Mouse (Mus musculus): ENCODE data around the gene Asic2. TPM values are rescaled to one million over a fixed set of nuclear protein-coding genes. Genes with fewer than 3 reads are reported as not detected.

The Asic2 gene
- polyA plus RNA-seq, 1 experiment from 2014 or later = 0.07 TPM

DNA sequence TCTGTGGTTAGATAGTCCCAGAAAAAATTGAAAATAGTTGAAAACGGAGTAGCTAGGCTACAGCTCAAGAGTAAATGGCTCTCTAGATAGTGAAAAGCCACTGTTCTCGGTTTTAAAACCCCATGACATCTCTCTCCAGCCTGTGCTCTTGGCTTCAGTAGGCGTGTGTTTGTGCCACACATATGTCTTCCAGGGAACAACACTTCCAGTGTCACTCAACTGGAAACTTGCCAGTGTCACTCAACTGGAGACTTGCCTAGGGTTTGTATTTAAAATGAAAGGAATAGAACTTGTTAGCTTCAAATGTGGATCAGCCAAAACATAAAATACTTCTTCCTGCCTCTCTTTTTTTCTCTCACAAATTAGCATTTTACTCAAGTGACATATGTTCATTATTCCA, 397.9 kb downstream of the Asic2 start:
- Histone ChIP-seq H3K9ac (no peak overlapping the region), H3K4me2 (no peak overlapping the region), H3K4me3 (no peak overlapping the region), H3K9me3 (no peaks in the 10 kb centered on the region), H3K27me3 (replicated peaks) (0 out of 2 replicates have a peak, but pooled peaks cover 3% of the 10 kb centered on the region), H3K4me1 (no peaks in the 10 kb centered on the region), H3K27ac (replicated peaks) (no peak overlapping the region), H3K36me3 (no peaks in the 10 kb centered on the region)
- WGBS = 53% methylated on average over 3 of the region's 3 CpGs
- ATAC-seq (ENCODE audit: extremely low read depth, insufficient number of reproducible peaks, low FRiP score, low TSS enrichment) = no peak

DNA sequence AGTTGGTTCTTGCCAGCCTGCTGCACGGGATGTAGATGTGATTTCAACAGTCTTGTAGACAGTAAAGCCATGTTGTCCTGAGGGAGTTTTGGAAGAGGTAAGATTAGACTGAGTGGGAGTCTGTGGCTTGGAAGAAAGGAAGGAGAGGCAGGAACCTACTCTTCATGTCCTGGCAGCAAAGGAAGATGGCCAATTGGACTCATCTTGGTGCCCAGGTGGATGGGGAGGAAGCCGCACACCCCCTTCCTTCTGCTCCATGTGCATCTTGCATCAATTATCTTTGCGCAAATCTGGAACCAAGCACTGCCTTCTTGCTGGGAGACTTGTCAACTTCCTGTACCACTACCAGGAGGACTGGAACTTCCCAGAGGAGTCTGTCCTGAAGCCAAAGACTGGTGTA, 403.4 kb downstream of the Asic2 start:
- Histone ChIP-seq H3K27me3 (replicated peaks) (no peaks in the 10 kb centered on the region; the same call in 1 of the 2 replicates), H3K4me1 (no peaks in the 10 kb centered on the region), H3K36me3 (no peaks in the 10 kb centered on the region), H3K27ac (replicated peaks) (no peak overlapping the region), H3K4me2 (no peak overlapping the region), H3K9me3 (no peaks in the 10 kb centered on the region), H3K9ac (no peak overlapping the region), H3K4me3 (no peak overlapping the region)
- no peak for ATAC-seq (ENCODE audit: extremely low read depth, insufficient number of reproducible peaks, low FRiP score, low TSS enrichment)
- 73% methylated on average over 3 of the region's 3 CpGs for WGBS

DNA sequence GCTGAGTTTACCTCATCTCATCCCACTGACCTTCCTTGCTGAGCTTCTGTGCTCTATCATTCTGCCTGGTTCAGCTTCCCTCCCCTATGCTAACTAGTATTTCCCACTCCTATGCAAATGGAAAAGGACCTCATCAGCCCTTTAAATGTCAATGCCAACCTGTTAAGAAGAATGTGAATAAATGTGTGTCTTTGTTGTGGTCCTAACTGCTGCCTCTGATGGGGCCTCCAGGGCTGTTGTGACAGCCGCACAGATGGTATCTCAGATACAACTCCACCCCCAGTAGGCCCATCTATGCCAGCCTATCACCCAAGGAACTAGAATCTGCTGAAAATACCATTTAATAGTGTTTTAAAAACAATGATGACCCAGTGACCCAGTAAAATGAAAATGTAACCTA, 407.9 kb downstream of the Asic2 start:
- H3K4me3 ChIP-seq = no peak overlapping the region
- H3K27me3 ChIP-seq (replicated peaks) = no peaks in the 10 kb centered on the region; the same call in 1 of the 2 replicates
- no peak overlapping the region for H3K27ac ChIP-seq (replicated peaks)
- H3K9me3 ChIP-seq = no peaks in the 10 kb centered on the region
- no peak overlapping the region for H3K9ac ChIP-seq
- WGBS = 66% methylated on average over 1 of the region's 1 CpGs
- H3K4me1 ChIP-seq = no peaks in the 10 kb centered on the region
- no peaks in the 10 kb centered on the region for H3K36me3 ChIP-seq
- no peak overlapping the region for H3K4me2 ChIP-seq
- ATAC-seq (ENCODE audit: extremely low read depth, insufficient number of reproducible peaks, low FRiP score, low TSS enrichment) = no peak

DNA sequence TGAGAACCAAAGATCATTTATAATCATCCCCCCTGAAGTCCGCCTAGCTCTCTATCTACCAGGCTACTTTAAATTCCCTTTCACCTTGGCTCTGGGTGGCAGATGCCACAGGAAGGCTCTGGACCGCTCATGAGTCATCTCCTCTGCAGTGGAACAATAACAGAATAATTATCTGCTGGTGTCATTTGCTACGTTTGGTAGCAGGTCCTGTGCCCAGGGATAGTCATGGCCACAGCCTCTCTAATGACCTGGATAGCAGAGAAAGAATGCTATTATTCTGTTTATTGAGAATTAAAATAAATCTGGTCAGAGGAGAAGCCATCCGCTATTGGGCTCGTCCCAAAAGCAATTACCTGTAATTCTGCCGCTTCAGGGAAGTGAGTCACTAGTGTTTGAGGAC, 425.1 kb downstream of the Asic2 start:
- no peaks in the 10 kb centered on the region for H3K4me1 ChIP-seq
- no peak overlapping the region for H3K4me2 ChIP-seq
- no peaks in the 10 kb centered on the region for H3K36me3 ChIP-seq
- no peak overlapping the region for H3K9ac ChIP-seq
- no peak for ATAC-seq (ENCODE audit: extremely low read depth, insufficient number of reproducible peaks, low FRiP score, low TSS enrichment)
- no peaks in the 10 kb centered on the region for H3K9me3 ChIP-seq
- no peak overlapping the region for H3K4me3 ChIP-seq
- no peaks in the 10 kb centered on the region for H3K27me3 ChIP-seq (replicated peaks)
- 73% methylated on average over 6 of the region's 6 CpGs for WGBS
- no peak overlapping the region for H3K27ac ChIP-seq (replicated peaks)

DNA sequence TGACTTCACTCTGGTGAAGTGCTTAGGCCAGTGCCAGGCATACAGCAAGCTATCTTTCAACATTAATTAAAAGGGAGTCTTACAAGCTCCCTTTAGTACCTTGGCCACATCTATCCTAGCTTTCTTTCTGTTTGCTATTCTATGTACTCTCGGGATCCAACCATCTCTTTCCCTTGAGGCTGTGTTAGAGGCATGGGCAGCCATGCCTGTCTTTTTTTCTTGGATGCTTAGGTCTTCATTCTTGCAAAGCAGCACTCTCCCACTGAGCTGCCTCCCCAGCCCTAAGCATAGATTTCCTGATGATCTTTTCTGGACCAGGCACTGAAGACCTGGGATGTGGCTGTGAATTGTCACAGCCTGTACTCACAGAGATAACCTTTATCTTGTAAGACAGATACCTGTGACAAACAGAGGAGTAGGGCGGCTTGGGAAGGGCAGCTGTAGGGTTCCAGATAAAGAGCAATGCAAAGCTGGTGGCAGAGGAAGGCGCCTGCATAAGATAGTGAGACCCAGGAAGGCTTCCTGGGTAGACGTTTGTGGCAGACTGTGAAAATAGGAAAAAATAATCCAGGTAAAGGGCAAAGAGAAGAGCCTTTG, 433.0 kb downstream of the Asic2 start:
- H3K4me2 ChIP-seq = no peak overlapping the region
- no peak overlapping the region for H3K27ac ChIP-seq (replicated peaks)
- peak; percentile 54; the same call in 1 of the 2 replicates for ATAC-seq (ENCODE audit: extremely low read depth, insufficient number of reproducible peaks, low FRiP score, low TSS enrichment)
- no peaks in the 10 kb centered on the region for H3K9me3 ChIP-seq
- 21% methylated on average over 4 of the region's 4 CpGs for WGBS
- peaks cover 4% of the 10 kb centered on the region; the same call in 1 of the 2 replicates for H3K27me3 ChIP-seq (replicated peaks)
- no peak overlapping the region for H3K9ac ChIP-seq
- H3K36me3 ChIP-seq = no peaks in the 10 kb centered on the region
- H3K4me1 ChIP-seq = no peaks in the 10 kb centered on the region
- H3K4me3 ChIP-seq = no peak overlapping the region

DNA sequence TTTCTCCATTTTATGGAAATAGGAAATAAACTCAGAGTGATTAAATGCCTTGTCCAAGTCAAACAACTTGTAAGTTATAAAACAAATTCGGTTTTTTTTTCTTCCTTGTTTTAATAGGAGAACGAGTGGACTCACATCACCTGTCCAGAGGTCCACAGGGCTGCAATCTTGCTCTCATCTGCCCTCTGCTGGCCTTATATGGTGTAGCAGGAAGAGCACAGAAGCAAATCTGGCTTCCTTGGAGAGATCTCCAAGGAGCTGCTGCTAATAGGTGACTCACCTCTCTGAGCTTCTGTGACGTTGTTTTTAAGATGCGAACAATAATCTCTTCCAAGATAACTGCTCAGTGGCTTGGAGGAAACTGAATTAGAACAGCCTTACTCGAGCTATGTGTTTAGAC, 433.6 kb downstream of the Asic2 start:
- no peak overlapping the region for H3K9ac ChIP-seq
- H3K36me3 ChIP-seq = no peaks in the 10 kb centered on the region
- WGBS = 5% methylated on average over 5 of the region's 5 CpGs
- no peak overlapping the region for H3K4me3 ChIP-seq
- no peaks in the 10 kb centered on the region for H3K9me3 ChIP-seq
- H3K4me2 ChIP-seq = no peak overlapping the region
- peaks cover 4% of the 10 kb centered on the region; the same call in 1 of the 2 replicates for H3K27me3 ChIP-seq (replicated peaks)
- no peaks in the 10 kb centered on the region for H3K4me1 ChIP-seq
- no peak for ATAC-seq (ENCODE audit: extremely low read depth, insufficient number of reproducible peaks, low FRiP score, low TSS enrichment)
- no peak overlapping the region for H3K27ac ChIP-seq (replicated peaks)

DNA sequence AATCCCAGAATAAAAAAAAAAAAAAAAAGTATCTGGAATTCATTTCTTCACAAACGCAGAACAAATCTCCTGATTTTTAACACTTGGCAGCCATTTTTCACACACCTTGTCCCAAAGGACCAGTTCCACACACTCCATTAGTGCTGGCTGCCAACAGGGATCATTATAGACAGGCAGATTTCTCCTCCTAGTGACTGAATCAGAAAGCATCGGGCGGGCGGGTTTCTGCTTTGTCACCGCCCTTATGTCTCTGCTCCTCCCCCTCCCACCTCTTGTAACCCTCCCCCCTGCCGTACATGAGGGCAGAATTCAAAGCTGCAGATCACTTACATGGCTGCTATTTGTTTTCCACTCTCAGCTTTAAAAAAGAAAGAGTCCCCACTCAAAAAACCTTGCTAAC, 436.4 kb downstream of the Asic2 start:
- WGBS = 9% methylated on average over 6 of the region's 6 CpGs
- H3K36me3 ChIP-seq = no peaks in the 10 kb centered on the region

DNA sequence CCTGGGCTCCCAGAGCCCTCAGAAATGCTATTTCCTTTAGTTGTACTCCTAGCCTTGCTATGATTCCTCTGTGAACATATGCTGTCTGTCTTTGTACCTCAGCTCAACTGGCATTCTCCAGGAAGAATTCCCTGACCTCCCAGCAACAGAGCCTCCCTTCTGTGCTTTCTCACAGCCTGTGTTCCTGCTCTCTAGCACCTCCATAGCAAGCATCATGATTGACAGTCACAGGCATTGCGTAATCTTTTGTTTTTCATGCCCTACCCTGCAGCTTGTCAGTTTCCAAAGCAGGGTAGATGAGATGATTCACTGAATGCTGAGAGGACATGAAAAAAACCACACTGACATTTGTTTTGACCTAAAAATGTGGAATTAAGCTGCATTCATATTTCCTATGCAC, 445.3 kb downstream of the Asic2 start:
- H3K27me3 ChIP-seq (replicated peaks) = no peaks in the 10 kb centered on the region; the same call in none of the 2 replicates
- ATAC-seq (ENCODE audit: extremely low read depth, insufficient number of reproducible peaks, low FRiP score, low TSS enrichment) = no peak
- 74% methylated on average over 1 of the region's 1 CpGs for WGBS
- no peak overlapping the region for H3K9ac ChIP-seq
- H3K4me1 ChIP-seq = peaks cover 11% of the 10 kb centered on the region
- H3K9me3 ChIP-seq = no peaks in the 10 kb centered on the region
- H3K4me3 ChIP-seq = no peak overlapping the region
- no peaks in the 10 kb centered on the region for H3K36me3 ChIP-seq
- H3K27ac ChIP-seq (replicated peaks) = no peak overlapping the region
- H3K4me2 ChIP-seq = no peak overlapping the region

More for the DNA sequence above, 436.4 kb downstream of the Asic2 start:
- H3K9me3 ChIP-seq = no peaks in the 10 kb centered on the region
- H3K9ac ChIP-seq = no peak overlapping the region
- no peaks in the 10 kb centered on the region for H3K4me1 ChIP-seq
- H3K4me2 ChIP-seq = no peak overlapping the region
- ATAC-seq (ENCODE audit: extremely low read depth, insufficient number of reproducible peaks, low FRiP score, low TSS enrichment) = no peak
- H3K27me3 ChIP-seq (replicated peaks) = peaks cover 4% of the 10 kb centered on the region; the same call in 1 of the 2 replicates
- H3K27ac ChIP-seq (replicated peaks) = no peak overlapping the region
- no peak overlapping the region for H3K4me3 ChIP-seq

DNA sequence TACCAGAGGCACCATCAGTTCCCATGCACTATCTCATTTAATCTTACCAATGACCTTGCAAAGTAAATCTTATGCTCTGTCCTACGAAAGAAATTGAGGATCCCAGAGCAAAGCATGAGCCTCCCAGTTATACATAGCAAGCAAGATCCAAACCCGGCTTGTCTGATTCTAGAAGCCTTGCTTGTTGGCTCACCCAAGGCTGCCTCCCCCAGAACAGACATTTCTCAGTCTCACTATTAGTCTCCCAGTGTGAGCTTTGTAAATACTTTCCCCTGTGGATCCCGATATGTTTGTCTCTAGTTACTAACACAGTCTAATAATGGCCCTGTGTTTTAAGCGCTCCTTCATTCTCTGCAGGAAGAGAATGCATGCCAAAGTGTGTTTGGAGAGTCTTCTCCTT, 446.4 kb downstream of the Asic2 start:
- ATAC-seq (ENCODE audit: extremely low read depth, insufficient number of reproducible peaks, low FRiP score, low TSS enrichment) = no peak
- Histone ChIP-seq H3K36me3 (no peaks in the 10 kb centered on the region), H3K27me3 (replicated peaks) (no peaks in the 10 kb centered on the region; the same call in none of the 2 replicates), H3K27ac (replicated peaks) (no peak overlapping the region), H3K4me1 (peaks cover 13% of the 10 kb centered on the region), H3K9me3 (no peaks in the 10 kb centered on the region), H3K9ac (no peak overlapping the region), H3K4me3 (no peak overlapping the region), H3K4me2 (no peak overlapping the region)
- 80% methylated on average over 4 of the region's 4 CpGs for WGBS

DNA sequence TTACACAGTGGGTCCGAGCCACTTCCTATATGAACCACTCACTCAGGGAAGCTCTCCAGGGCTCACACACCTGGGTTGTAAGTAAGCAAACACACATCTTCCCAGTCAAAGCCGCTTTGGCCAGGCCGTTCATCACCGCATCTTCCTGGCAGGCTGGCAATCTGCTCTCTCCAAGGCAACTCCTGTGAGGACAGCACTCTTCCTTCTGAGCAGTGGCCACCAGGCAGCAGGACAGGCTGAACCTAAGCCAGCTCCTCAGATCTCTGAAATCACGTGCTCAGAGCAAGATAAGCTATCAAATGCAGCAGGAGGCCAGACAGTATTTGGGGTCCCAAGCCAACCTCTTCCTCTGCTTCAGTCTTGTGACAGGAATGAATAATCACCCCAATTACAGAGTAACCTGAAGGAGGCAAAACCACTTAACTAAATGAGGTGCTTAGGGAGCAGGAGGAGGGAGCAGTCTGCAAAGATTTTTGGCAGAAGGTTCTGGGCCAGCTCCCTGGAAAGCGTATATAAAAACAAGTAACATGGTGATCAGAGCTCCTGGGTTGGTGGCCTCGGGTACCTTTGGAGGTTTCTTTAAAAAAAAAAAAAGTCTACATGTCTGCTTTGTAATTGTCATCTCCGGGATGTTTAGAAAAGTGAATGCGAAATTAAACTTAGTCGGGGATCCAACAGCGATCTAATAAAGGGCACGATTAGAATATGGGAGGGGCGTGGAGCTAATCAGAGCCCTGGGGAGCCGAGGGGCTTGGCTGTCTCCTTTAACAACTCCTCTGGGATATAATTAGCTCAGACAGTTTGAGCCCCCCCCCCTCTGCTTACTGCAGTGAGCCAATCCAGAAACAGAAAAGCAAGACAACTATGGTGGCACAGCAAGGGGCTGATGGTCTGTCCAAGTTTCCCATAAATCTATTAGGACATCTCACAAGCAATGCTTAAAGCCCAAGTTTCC, 450.0 kb downstream of the Asic2 start:
- no peaks in the 10 kb centered on the region for H3K9me3 ChIP-seq
- no peak for ATAC-seq (ENCODE audit: extremely low read depth, insufficient number of reproducible peaks, low FRiP score, low TSS enrichment)
- H3K27me3 ChIP-seq (replicated peaks) = no peaks in the 10 kb centered on the region; the same call in none of the 2 replicates
- H3K9ac ChIP-seq = no peak overlapping the region; the same call in 1 of the 2 replicates
- H3K4me3 ChIP-seq = peak overlapping the region; percentile 29
- no peak overlapping the region for H3K27ac ChIP-seq (replicated peaks)
- H3K4me1 ChIP-seq = peaks cover 13% of the 10 kb centered on the region
- no peaks in the 10 kb centered on the region for H3K36me3 ChIP-seq
- H3K4me2 ChIP-seq = peak overlapping the region; percentile 51
- whole genome bisulfite sequencing = 21% methylated on average over 14 of the region's 14 CpGs

DNA sequence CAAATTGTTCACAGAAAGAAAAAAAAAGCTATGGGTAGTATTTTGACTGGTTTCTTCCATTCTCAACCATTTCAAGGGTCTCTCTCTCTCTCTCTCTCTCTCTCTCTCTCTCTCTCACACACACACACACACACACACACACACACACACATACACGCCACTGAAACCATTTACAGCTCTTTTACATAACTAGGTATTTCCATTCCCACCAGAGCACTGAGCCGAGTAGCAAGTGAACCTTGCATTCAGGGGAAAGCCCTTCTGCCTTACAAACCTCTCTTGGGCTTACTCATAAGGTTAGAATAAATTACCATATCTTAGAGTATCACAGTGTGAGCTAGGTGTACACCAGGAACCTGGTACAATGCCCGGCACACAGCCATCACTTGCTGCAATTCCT, 452.5 kb downstream of the Asic2 start:
- H3K27me3 ChIP-seq (replicated peaks) = peaks cover 3% of the 10 kb centered on the region
- 67% methylated on average over 3 of the region's 3 CpGs for WGBS
- no peak for ATAC-seq (ENCODE audit: extremely low read depth, insufficient number of reproducible peaks, low FRiP score, low TSS enrichment)

More for the DNA sequence above, 452.5 kb downstream of the Asic2 start:
- no peaks in the 10 kb centered on the region for H3K36me3 ChIP-seq
- H3K9me3 ChIP-seq = no peaks in the 10 kb centered on the region
- peaks cover 13% of the 10 kb centered on the region for H3K4me1 ChIP-seq
- H3K27ac ChIP-seq (replicated peaks) = no peak overlapping the region
- no peak overlapping the region for H3K4me3 ChIP-seq
- no peak overlapping the region for H3K4me2 ChIP-seq
- H3K9ac ChIP-seq = no peak overlapping the region

All from heart, embryonic 13.5 days (tissue).